Mouse (Mus musculus) hindbrain, embryonic 10.5 days (tissue): ENCODE measurements around the gene Usp5. TPM values are rescaled to one million over a fixed set of nuclear protein-coding genes. Genes with fewer than 3 reads are reported as not detected.
"Not testable (repeated sequence)": the region's sequence is repeated elsewhere in the genome, so short reads cannot be mapped to it uniquely, and the experiment has no call there.

ENCODE experiments used
- DNase-seq: peaks from one replicate; pipeline ENCODE4 v3.0.0-alpha.2; 2017; ENCODE audit warnings: low spot score
- H3K27ac ChIP-seq: fragments of 300-500 bp; sonication (generic); 2 replicates; pipeline ENCODE4 v1.5.1; 2016; ENCODE audit warnings: mild to moderate bottlenecking, moderate library complexity
- H3K27me3 ChIP-seq: fragments of 300-500 bp; sonication (generic); 2 replicates; pipeline ENCODE4 v1.6.1; 2016; ENCODE audit warnings: mild to moderate bottlenecking; ENCODE audit not compliant: poor library complexity, insufficient read depth, severe bottlenecking
- H3K36me3 ChIP-seq: fragments of 300-500 bp; sonication (generic); 2 replicates; pipeline ENCODE4 v1.6.1; 2016; ENCODE audit warnings: mild to moderate bottlenecking, moderate library complexity
- H3K4me1 ChIP-seq: fragments of 300-500 bp; sonication (generic); replicated peaks from 2 replicates; pipeline ENCODE4 v1.6.1; 2016; ENCODE audit warnings: mild to moderate bottlenecking
- H3K4me3 ChIP-seq: fragments of 300-500 bp; sonication (generic); 2 replicates; pipeline ENCODE4 v1.5.1; 2016; ENCODE audit warnings: mild to moderate bottlenecking, moderate library complexity
- H3K9me3 ChIP-seq: fragments of 300-500 bp; sonication (generic); 2 replicates; pipeline ENCODE4 v1.6.1; 2016; ENCODE audit warnings: mild to moderate bottlenecking, moderate library complexity
- WGBS: fragments of 180-500 bp; shearing (Covaris S2); methylation state at CpG from one replicate; pipeline ENCODE4 v1.1.7; 2016; 5-methylcytosine and 5-hydroxymethylcytosine counted together
- polyA plus RNA-seq: library from polyadenylated mRNA; unstranded; fragments of >200 nt; fragmentation: Nextera tagmentation; extraction: Ambion mirVana; gene quantifications from 2 replicates; pipeline ENCODE4 v1.2.1, GENCODE M21; 2016

The Usp5 gene
- polyA plus RNA-seq, 1 experiment from 2014 or later, result 211 TPM

DNA sequence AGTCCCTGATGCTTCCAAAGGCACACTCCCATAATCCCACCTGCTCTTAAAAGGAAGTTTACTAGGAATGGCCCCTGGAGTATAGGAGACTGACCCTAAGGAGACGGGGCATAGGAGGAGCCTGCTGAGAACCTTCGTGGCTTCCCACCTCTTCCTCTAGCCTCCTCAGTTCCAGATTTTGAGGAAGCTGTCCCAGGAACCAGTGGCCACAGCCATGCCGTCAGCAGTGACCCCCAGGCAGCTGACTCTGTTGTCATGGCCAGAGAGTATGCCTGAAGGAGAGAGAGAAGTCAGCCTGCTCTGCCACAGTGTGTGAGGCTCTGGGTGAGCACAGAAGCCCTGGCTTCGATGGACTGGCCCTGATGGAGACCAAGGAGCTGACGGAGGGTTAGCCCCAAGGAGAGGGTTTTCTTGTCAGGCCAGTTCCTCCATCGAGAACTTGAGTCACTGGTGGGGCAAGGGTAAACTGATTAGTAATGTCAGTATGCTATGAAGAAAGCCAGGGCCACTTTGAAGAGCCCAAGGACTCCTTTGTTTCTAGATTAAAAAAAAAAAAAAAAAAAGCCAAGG lies 5.3 kb upstream of the Usp5 start:
- peaks cover 46% of the 10 kb centered on the region for H3K36me3 ChIP-seq
- no peaks in the 10 kb centered on the region for H3K9me3 ChIP-seq
- peaks cover 62% of the 10 kb centered on the region for H3K4me1 ChIP-seq
- no peak for DNase-seq
- 0 out of 2 replicates have a peak, but pooled peaks cover 8% of the 10 kb centered on the region for H3K27me3 ChIP-seq
- H3K4me3 ChIP-seq, result no peak overlapping the region
- H3K27ac ChIP-seq, result 0 out of 2 replicates have a peak overlapping the region, but pooled peaks have one; percentile 45
- WGBS, result 84% methylated on average over 6 of the region's 6 CpGs

DNA sequence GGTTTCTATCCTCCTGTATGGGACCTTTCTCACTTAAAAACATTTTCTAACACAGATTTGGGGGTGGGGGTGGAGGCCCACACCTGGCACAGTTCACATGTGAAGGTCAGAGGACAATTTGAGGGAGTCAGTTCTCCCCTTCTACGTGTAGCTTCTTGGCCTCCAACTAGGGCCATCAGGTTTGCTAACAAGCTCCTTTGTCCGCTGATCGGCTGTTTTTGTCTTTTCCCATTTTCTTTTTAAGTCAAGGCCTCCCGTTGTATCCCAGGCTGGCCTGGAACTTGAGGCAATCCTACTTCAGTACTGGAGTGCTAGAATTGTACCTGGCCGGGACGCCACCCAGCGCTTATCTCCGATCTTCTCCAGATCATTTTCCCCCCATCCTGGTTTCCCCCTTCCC lies 2.4 kb upstream of the Usp5 start:
- H3K4me3 ChIP-seq, result no peak overlapping the region
- no peak overlapping the region for H3K27ac ChIP-seq
- H3K36me3 ChIP-seq, result peaks cover 54% of the 10 kb centered on the region
- no peaks in the 10 kb centered on the region for H3K9me3 ChIP-seq
- DNase-seq, result no peak
- peaks cover 56% of the 10 kb centered on the region for H3K4me1 ChIP-seq
- H3K27me3 ChIP-seq, result no peaks in the 10 kb centered on the region
- WGBS, result 97% methylated on average over 8 of the region's 8 CpGs

- not testable (repeated sequence) for DNase-seq, H3K27me3 ChIP-seq, H3K9me3 ChIP-seq, H3K27ac ChIP-seq
- H3K36me3 ChIP-seq, result peaks cover 58% of the 10 kb centered on the region
- peak overlapping the region; percentile 71 for H3K4me3 ChIP-seq
- WGBS, result 98% methylated on average over 4 of the region's 4 CpGs
- H3K4me1 ChIP-seq, result peaks cover 56% of the 10 kb centered on the region
Observed at GRCm38 (mm10) chr6:124831199-124831598, 1.9 kb upstream of the Usp5 start.

GRCm38 (mm10) chr6:124829799-124830700 lies 766 bp upstream of the Usp5 start:
- Histone ChIP-seq H3K4me3 (peak overlapping the region; percentile 71), H3K27me3 (no peaks in the 10 kb centered on the region), H3K36me3 (peaks cover 63% of the 10 kb centered on the region), H3K27ac (peak overlapping the region; percentile 92), H3K9me3 (no peaks in the 10 kb centered on the region), H3K4me1 (peaks cover 47% of the 10 kb centered on the region)
- DNase-seq, result peak; percentile 93
- under 1% methylated on average over 38 of the region's 38 CpGs for WGBS

DNA sequence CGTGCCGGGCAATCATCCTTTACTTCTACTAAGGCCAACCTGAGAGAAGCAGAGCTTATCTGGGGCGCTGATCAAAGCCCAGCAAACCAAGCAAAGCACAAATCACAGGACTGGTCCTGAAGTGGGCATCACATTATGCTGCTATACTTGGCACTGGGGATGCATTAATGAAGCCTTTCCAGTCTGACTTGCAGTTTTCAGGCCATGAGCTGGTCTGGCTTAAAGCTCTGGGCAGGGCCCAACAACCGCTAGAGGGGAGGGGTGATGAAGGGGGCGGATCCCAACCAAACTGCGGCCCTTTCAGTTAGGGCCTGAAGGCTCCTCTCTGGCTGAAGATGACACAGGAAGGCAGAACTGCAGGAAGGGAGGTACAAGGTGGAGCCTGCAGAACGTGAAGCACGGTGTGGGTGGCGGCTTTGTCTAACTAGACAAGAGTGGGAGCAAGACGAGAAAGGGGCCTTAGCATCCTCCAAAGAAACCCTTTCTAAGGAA lies 1.1 kb downstream of the Usp5 start:
- Histone ChIP-seq H3K4me3 (peak overlapping the region; percentile 71), H3K4me1 (peaks cover 36% of the 10 kb centered on the region), H3K9me3 (no peaks in the 10 kb centered on the region), H3K36me3 (peaks cover 63% of the 10 kb centered on the region), H3K27me3 (no peaks in the 10 kb centered on the region), H3K27ac (peak overlapping the region; percentile 92)
- DNase-seq, result peak; percentile 37
- WGBS, result 28% methylated on average over 10 of the region's 10 CpGs

GRCm38 (mm10) chr6:124822049-124822448 lies 7.2 kb downstream of the Usp5 start:
- H3K27ac ChIP-seq, result no peak overlapping the region
- WGBS, result 95% methylated on average over 4 of the region's 4 CpGs
- H3K4me1 ChIP-seq, result no peaks in the 10 kb centered on the region
- H3K27me3 ChIP-seq, result no peaks in the 10 kb centered on the region
- H3K4me3 ChIP-seq, result no peak overlapping the region
- no peak for DNase-seq
- H3K9me3 ChIP-seq, result no peaks in the 10 kb centered on the region
- peaks cover 99% of the 10 kb centered on the region for H3K36me3 ChIP-seq

- Histone ChIP-seq H3K4me3 (no peak overlapping the region), H3K36me3 (peaks cover 100% of the 10 kb centered on the region)
Observed at GRCm38 (mm10) chr6:124820891-124821290, 8.4 kb downstream of the Usp5 start.

GRCm38 (mm10) chr6:124817971-124818370 lies 11.3 kb downstream of the Usp5 start:
- H3K27me3 ChIP-seq, result no peaks in the 10 kb centered on the region
- H3K9me3 ChIP-seq, result no peaks in the 10 kb centered on the region
- H3K4me3 ChIP-seq, result no peak overlapping the region
- no peak overlapping the region for H3K27ac ChIP-seq
- H3K4me1 ChIP-seq, result peaks cover 23% of the 10 kb centered on the region
- DNase-seq, result no peak
- 93% methylated on average over 8 of the region's 8 CpGs for WGBS
- peaks cover 81% of the 10 kb centered on the region for H3K36me3 ChIP-seq

More at GRCm38 (mm10) chr6:124820891-124821290, 8.4 kb downstream of the Usp5 start:
- Histone ChIP-seq H3K27me3 (no peaks in the 10 kb centered on the region), H3K27ac (no peak overlapping the region), H3K4me1 (no peaks in the 10 kb centered on the region), H3K9me3 (no peaks in the 10 kb centered on the region)
- DNase-seq, result no peak
- WGBS, result 95% methylated on average over 5 of the region's 5 CpGs

DNA sequence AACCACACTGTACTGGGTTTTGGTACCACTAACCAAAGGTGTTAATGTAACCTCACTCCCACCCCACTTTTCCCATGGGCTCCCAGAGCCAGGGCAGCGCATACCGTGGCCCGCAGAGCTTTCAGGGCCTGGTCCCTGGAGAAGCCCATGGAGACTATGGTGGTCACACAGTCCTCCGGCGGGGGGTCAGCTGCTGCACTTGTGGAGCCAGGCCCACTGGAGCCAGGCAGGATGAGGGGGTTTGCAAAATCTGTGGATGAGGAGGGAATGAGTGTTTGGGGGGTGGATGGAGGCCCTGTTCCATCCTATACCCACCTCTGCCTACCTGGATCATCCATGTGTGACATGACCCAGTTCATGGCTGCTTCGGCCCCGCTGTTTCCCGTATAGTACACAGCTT lies 11.7 kb downstream of the Usp5 start:
- Histone ChIP-seq H3K9me3 (no peaks in the 10 kb centered on the region), H3K36me3 (peaks cover 80% of the 10 kb centered on the region), H3K27me3 (no peaks in the 10 kb centered on the region), H3K4me3 (no peak overlapping the region), H3K27ac (no peak overlapping the region), H3K4me1 (peaks cover 28% of the 10 kb centered on the region)
- over 99% methylated on average over 8 of the region's 8 CpGs for WGBS
- no peak for DNase-seq

DNA sequence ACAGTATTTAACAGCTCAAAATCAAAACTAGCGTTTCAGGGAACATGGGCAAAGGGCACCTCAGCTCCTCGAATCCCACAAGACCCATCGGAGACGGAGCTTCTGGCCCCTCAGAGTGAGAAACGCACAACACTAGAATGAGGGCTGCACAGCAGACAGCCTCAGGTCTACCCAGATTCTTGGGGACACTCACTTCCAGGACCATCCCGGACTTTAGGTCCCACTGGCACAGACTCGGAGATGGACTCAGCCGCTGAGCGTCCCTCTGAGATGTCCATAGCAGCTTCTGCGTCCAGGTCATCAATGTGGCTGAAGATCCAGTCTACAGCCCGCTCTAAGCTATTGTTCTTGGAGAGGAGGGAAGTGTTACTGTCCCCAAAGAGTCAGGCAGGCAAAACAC lies 12.2 kb downstream of the Usp5 start:
- no peak for DNase-seq
- Histone ChIP-seq H3K27me3 (no peaks in the 10 kb centered on the region), H3K27ac (no peak overlapping the region), H3K36me3 (peaks cover 80% of the 10 kb centered on the region), H3K4me3 (no peak overlapping the region), H3K9me3 (no peaks in the 10 kb centered on the region), H3K4me1 (peaks cover 32% of the 10 kb centered on the region)
- WGBS, result 93% methylated on average over 11 of the region's 11 CpGs

- H3K4me3 ChIP-seq, result no peak overlapping the region
- H3K27ac ChIP-seq, result no peak overlapping the region
- DNase-seq, result no peak
- H3K9me3 ChIP-seq, result no peaks in the 10 kb centered on the region
- H3K36me3 ChIP-seq, result peaks cover 80% of the 10 kb centered on the region
- 93% methylated on average over 4 of the region's 4 CpGs for WGBS
- peaks cover 37% of the 10 kb centered on the region for H3K4me1 ChIP-seq
- no peaks in the 10 kb centered on the region for H3K27me3 ChIP-seq
Observed at GRCm38 (mm10) chr6:124816611-124817010, 12.7 kb downstream of the Usp5 start.

- no peaks in the 10 kb centered on the region for H3K9me3 ChIP-seq
- no peaks in the 10 kb centered on the region for H3K27me3 ChIP-seq
- H3K4me1 ChIP-seq, result peaks cover 45% of the 10 kb centered on the region
- 80% methylated on average over 9 of the region's 9 CpGs for WGBS
- no peak for DNase-seq
- peak overlapping the region; percentile 92 for H3K4me3 ChIP-seq
- H3K27ac ChIP-seq, result no peak overlapping the region; the same call in 1 of the 2 replicates
- peaks cover 80% of the 10 kb centered on the region for H3K36me3 ChIP-seq
Observed at GRCm38 (mm10) chr6:124814858-124815774, 14.2 kb downstream of the Usp5 start.
